12 mouse cellular contexts compared by ENCODE assay signal in genomic region chr17:63451311-63452006, GRCm38 (mm10). TPM values are rescaled to one million over a fixed set of nuclear protein-coding genes. Genes with fewer than 3 reads are reported as not detected.
DNase-seq lines count a peak whose midpoint lies in the region; ATAC-seq and TF ChIP-seq lines count a peak whose summit lies in the region.
"Had no signal": no experiment of that assay in that cellular context is flagged by ENCODE, and none has a peak within 500 bp of the region (broad histone marks: within the 10 kb centered on the region; RNA-seq: fewer than 3 reads in every experiment).

No protein-coding gene starts in this region.

- no peak overlapping the region for H3K27ac ChIP-seq in kidney, postnatal 0 days
- H3K27ac ChIP-seq in embryonic facial prominence, embryonic 13.5 days: peak overlapping the region; percentile 64; the same call in 1 of the 2 replicates
- H3K27ac ChIP-seq in hindbrain, embryonic 12.5 days: peak overlapping the region; percentile 44; the same call in 1 of the 2 replicates
- peak overlapping the region; percentile 68 for H3K27ac ChIP-seq in midbrain, postnatal 0 days (ENCODE audit: low read depth, low read length)

- ATAC-seq in kidney, postnatal 0 days (replicated peaks; ENCODE audit: low FRiP score, low read depth): no peak
- no peak for ATAC-seq in embryonic facial prominence, embryonic 13.5 days (ENCODE audit: insufficient number of reproducible peaks, insufficient read depth, low FRiP score, low TSS enrichment, low read depth)
- ATAC-seq in hindbrain, embryonic 12.5 days (ENCODE audit: low FRiP score): no peak
- no peak for ATAC-seq in midbrain, postnatal 0 days (ENCODE audit: low FRiP score)

- DNase-seq in kidney, postnatal 0 days (ENCODE audit: low spot score): peak; percentile 14
- DNase-seq in kidney, adult 8-10 months: no peak
- DNase-seq in midbrain, postnatal 0 days (ENCODE audit: low spot score): peak; percentile 61
- DNase-seq in adrenal gland, postnatal 10 days: no peak
- no peak for DNase-seq in thymus, postnatal 10 days (ENCODE audit: low spot score in 2 of 2)
- DNase-seq: adrenal gland, adult 8-10 months; cerebellum, adult 18-20 months; kidney, postnatal 25 days; thymus, postnatal 25 days had no signal

- TF ChIP-seq CTCF in kidney, postnatal 0 days (IDR thresholded peaks at IDR 0.05; ENCODE audit: low read depth): no peak
- TF ChIP-seq CTCF in midbrain, postnatal 0 days (IDR thresholded peaks at IDR 0.05): no peak

- no peaks in the 10 kb centered on the region for H3K36me3 ChIP-seq in kidney, postnatal 0 days (ENCODE audit: insufficient read depth, low read length)
- H3K36me3 ChIP-seq in embryonic facial prominence, embryonic 13.5 days: peaks cover 4% of the 10 kb centered on the region
- peaks cover 3% of the 10 kb centered on the region; the same call in 1 of the 2 replicates for H3K36me3 ChIP-seq in hindbrain, embryonic 12.5 days
- H3K36me3 ChIP-seq in midbrain, postnatal 0 days (ENCODE audit: insufficient read depth, low read length): no peaks in the 10 kb centered on the region

- H3K4me1 ChIP-seq in kidney, postnatal 0 days (replicated peaks; ENCODE audit: insufficient read depth, low read length): no peaks in the 10 kb centered on the region
- H3K4me1 ChIP-seq in embryonic facial prominence, embryonic 13.5 days: peaks cover 6% of the 10 kb centered on the region
- peaks cover 2% of the 10 kb centered on the region; the same call in 1 of the 2 replicates for H3K4me1 ChIP-seq in hindbrain, embryonic 12.5 days
- H3K4me1 ChIP-seq in midbrain, postnatal 0 days (ENCODE audit: insufficient read depth, low read length): no peaks in the 10 kb centered on the region

- WGBS in kidney, postnatal 0 days: 67% methylated on average over 10 of the region's 10 CpGs
- WGBS in embryonic facial prominence, embryonic 13.5 days: 52% methylated on average over 10 of the region's 10 CpGs
- 68% methylated on average over 10 of the region's 10 CpGs for WGBS in hindbrain, embryonic 12.5 days
- WGBS in midbrain, postnatal 0 days: 39% methylated on average over 10 of the region's 10 CpGs

- H3K9me3 ChIP-seq in kidney, postnatal 0 days (replicated peaks; ENCODE audit: low read length): no peaks in the 10 kb centered on the region
- H3K9me3 ChIP-seq in embryonic facial prominence, embryonic 13.5 days: no peaks in the 10 kb centered on the region
- no peaks in the 10 kb centered on the region for H3K9me3 ChIP-seq in hindbrain, embryonic 12.5 days (replicated peaks)
- H3K9me3 ChIP-seq in midbrain, postnatal 0 days (ENCODE audit: low read length): no peaks in the 10 kb centered on the region
- H3K9me3 ChIP-seq: G1E had no signal

- no peak overlapping the region for H3K4me2 ChIP-seq in kidney, postnatal 0 days (ENCODE audit: low read length)
- H3K4me2 ChIP-seq in embryonic facial prominence, embryonic 13.5 days: 0 out of 2 replicates have a peak overlapping the region, but pooled peaks have one; percentile 1
- no peak overlapping the region for H3K4me2 ChIP-seq in hindbrain, embryonic 12.5 days (replicated peaks)
- peak overlapping the region; percentile 34; the same call in 1 of the 2 replicates for H3K4me2 ChIP-seq in midbrain, postnatal 0 days (ENCODE audit: low read depth, low read length, poor library complexity, severe bottlenecking)

- H3K27me3 ChIP-seq in kidney, postnatal 0 days (ENCODE audit: insufficient read depth, low read length): no peaks in the 10 kb centered on the region
- no peaks in the 10 kb centered on the region for H3K27me3 ChIP-seq in embryonic facial prominence, embryonic 13.5 days
- no peaks in the 10 kb centered on the region for H3K27me3 ChIP-seq in hindbrain, embryonic 12.5 days
- no peaks in the 10 kb centered on the region for H3K27me3 ChIP-seq in midbrain, postnatal 0 days (ENCODE audit: insufficient read depth, low read length)

- H3K9ac ChIP-seq in kidney, postnatal 0 days (ENCODE audit: low read depth, low read length): no peak overlapping the region
- no peak overlapping the region for H3K9ac ChIP-seq in embryonic facial prominence, embryonic 13.5 days
- H3K9ac ChIP-seq in hindbrain, embryonic 12.5 days: no peak overlapping the region
- H3K9ac ChIP-seq in midbrain, postnatal 0 days (replicated peaks; ENCODE audit: low read length, poor library complexity, severe bottlenecking): peak overlapping the region; percentile 44; the same call in 1 of the 2 replicates

- H3K4me3 ChIP-seq in kidney, postnatal 0 days (replicated peaks; ENCODE audit: low read depth, low read length): no peak overlapping the region
- H3K4me3 ChIP-seq in embryonic facial prominence, embryonic 13.5 days: no peak overlapping the region
- no peak overlapping the region for H3K4me3 ChIP-seq in hindbrain, embryonic 12.5 days
- H3K4me3 ChIP-seq in midbrain, postnatal 0 days (ENCODE audit: low read depth, low read length): peak overlapping the region; percentile 8; the same call in 1 of the 2 replicates

RNA-seq across cellular contexts. Expression of gene Fbxl17, which starts 48.4 kb away (rescaled TPM):
- polyA plus RNA-seq in kidney, postnatal 0 days (2015; fragmentation: Nextera tagmentation; extraction: Ambion mirVana): 6.5 and 9.0 TPM in 2 replicates
- 7.7 and 8.8 TPM in 2 replicates for polyA plus RNA-seq in embryonic facial prominence, embryonic 13.5 days (2015; fragmentation: Nextera tagmentation; extraction: Ambion mirVana)
- 10.3 and 10.4 TPM in 2 replicates for polyA plus RNA-seq in hindbrain, embryonic 12.5 days (2016; fragmentation: Nextera tagmentation; extraction: Ambion mirVana)
- 39.2 and 46.0 TPM in 2 replicates for total RNA-seq in midbrain, postnatal 0 days (2014; rRNA removed)
- polyA plus RNA-seq in midbrain, postnatal 0 days (2015; fragmentation: Nextera tagmentation; extraction: Ambion mirVana): 16.3 and 16.6 TPM in 2 replicates
- 10 to 100 TPM; 25.0 to 32.7 TPM for total RNA-seq in adrenal gland, postnatal 10 days (2021)

Comparison
In these comparisons a context has a peak if more than half of its experiments do, and no peak if none do; other contexts are left out.
1. DNase-seq: peak in kidney, postnatal 0 days (single experiment) and midbrain, postnatal 0 days (single experiment); none in kidney, adult 8-10 months (0 of 2), adrenal gland, postnatal 10 days (single experiment) and thymus, postnatal 10 days (0 of 2).
2. H3K4me2 ChIP-seq: peak in embryonic facial prominence, embryonic 13.5 days (single experiment) and midbrain, postnatal 0 days (single experiment); none in kidney, postnatal 0 days (single experiment) and hindbrain, embryonic 12.5 days (single experiment).